Mouse (Mus musculus) fibroblast of lung, adult 2 months (primary cell): ENCODE measurements around the gene Sv2c.
"Not testable (repeated sequence)": the region's sequence is repeated elsewhere in the genome, so short reads cannot be mapped to it uniquely, and the experiment has no call there.

ENCODE experiments used
- DNase-seq: peaks from one replicate; pipeline ENCODE4 v3.0.0-alpha.2; 2011; ENCODE audit warnings: low read depth

Gene Sv2c

DNA sequence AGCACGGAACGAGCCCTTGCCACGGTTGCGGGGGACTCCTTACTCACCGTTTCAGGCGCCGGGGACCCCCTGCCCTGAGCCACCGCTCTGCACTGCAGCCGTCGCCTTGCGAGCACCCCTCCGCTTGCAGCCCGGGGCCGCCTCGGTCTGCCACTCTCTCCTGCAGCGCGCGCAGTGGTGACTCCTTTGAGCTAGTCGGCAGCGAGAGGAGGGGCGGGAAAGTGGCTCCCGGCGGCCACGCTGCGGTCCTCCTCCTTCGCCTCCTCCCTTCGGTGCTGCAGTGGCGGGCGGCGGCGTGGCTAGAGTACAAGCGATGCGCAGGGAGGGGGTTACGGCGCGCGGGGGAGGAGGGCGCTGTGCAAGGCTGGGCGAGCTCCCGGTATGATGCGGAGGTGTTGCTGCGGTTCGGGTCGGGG lies at the start of gene Sv2c:
Gene Sv2c (minus strand): TSS at position 177 of the 416 bp plus-strand sequence.
- no peak for DNase-seq

DNA sequence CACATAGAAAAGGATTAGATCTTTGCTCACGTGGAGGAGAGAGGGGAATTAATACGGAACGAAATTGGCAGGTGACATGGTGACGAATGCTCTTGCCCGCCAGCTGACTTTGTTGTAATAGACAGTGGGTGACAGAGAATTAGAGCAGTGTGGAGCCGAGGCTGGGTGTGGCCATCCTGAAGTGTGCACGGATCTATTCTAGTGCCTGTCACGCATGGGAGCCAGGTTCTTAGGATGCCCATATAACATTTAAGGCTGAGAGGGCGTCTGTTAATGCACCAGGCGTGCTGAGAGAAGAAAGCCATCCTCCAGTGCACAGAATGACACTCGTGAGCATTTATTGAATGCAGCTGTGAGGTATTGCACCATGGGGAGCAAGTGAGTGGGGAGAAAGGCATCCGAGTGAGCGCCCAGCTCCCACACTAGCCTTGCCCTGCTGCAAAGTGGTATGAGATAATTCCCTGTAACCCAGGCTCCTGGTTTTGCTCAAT lies 48.3 kb upstream of the Sv2c start:
- no peak for DNase-seq

DNA sequence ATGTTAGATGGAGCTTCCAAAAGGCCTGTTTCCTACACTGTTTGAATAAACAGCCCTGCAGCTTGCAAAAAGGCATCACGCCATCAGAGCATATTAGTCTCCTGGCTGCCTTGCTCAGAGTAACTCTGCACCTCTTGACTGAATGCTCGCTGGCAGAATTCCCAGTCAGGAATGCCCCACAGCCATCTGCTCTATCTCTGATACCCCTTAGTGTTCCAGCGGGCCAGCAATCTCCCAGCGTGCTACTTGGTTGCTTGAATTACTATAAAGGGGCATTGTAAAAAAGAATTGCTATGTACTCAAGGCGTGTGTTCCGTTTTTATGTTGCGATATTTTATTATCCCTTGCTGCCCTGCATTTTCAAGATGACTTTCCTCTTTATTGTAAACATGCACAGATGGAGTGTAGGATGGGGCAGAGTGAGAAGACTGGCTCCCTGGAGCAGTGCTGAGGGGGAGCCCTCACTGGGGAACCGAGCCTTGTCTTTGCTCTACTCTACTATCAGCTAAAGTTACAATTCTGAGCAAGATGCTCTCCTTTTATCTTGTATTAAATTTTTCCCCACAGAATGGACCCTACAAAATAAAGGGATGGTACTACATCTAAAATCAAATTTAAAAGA lies 43.3 kb upstream of the Sv2c start:
- DNase-seq = no peak

DNA sequence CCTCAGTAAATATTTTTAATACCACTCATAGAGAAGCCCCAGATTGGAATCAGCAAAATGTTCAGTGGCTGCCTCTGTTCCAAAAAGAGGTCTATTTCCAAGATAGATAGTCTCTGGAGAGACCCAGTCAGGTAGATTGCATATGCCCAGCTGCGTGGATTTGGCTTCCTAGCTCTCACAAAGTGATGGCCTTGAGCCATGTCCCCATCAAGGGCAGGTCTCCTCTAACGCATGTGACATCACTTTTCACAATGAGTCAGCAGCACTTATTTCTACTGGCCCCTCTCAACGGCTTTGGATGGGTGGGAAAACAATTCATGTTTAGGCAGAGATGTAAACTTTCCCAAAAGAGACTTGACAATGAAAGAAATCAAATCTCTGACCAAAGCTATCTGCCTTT lies 41.3 kb upstream of the Sv2c start:
- DNase-seq = no peak

DNA sequence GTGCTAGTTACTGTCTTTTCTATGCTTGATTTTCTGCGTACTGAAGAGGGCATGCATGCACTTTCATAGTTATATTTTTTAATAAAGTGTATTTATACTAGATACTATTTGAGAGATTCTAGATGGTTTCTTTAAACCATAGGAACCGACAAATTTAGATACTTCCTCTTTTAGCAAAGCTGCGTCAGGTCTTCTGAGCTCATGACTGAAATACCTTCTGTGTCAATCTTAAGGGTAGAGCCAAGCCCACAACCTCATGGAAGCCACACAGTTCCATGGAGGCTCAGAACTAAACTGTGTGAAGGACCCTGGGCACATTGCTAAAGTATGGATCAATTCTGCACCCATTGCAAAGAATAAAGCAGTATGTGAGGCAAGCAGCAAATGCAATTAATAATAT lies 39.9 kb upstream of the Sv2c start:
- DNase-seq = no peak

DNA sequence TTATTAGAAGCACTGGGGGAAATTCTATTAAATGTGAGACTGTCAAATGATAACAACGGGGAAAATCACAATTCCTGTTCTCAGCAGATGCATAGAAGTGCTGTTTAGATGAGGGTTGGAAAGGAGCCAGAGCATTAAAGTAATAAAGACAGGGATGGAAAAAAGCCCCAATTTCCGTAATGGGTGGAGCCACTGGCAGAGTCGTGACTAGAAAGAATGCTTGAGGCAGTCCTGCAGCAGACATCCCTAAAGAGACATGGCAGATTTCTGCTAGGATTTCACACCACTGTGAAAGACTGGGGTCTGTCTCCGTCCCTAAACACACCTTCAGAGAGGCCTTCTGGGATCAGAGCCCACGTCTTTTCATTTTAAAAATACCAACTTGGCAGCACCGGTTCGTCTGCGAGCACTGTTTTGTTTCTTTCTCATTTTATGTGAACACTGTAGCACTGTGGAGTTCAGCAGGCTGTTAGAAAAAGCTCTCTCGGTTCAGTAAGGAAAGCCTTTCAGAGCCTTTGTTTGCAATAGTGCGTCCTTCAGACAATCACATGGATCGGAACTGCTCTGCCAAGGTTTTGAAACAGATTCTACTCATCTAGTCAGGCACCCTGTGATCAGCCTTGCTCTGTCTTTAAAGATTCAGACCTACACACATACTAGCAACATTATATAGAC lies 36.8 kb upstream of the Sv2c start:
- DNase-seq = no peak

DNA sequence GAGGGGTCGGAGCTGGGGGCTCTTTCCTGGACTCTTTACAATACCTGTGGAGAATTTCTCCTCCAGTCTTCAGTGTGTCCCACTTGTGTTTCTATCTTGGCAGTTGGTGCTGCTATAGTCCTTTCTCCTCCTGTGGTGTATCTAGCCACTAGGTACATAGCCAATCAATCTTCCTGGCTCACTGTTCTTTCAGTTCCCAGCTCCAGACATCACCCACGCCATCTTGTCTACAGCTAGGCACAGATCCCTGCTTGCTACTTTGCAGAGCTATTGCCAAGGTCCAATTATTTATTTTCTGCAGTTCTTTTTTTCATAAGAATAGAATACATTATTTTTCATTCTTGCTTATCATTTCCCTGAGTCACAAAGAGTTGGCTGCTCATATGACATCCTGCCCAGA lies 34.2 kb upstream of the Sv2c start:
- no peak for DNase-seq

DNA sequence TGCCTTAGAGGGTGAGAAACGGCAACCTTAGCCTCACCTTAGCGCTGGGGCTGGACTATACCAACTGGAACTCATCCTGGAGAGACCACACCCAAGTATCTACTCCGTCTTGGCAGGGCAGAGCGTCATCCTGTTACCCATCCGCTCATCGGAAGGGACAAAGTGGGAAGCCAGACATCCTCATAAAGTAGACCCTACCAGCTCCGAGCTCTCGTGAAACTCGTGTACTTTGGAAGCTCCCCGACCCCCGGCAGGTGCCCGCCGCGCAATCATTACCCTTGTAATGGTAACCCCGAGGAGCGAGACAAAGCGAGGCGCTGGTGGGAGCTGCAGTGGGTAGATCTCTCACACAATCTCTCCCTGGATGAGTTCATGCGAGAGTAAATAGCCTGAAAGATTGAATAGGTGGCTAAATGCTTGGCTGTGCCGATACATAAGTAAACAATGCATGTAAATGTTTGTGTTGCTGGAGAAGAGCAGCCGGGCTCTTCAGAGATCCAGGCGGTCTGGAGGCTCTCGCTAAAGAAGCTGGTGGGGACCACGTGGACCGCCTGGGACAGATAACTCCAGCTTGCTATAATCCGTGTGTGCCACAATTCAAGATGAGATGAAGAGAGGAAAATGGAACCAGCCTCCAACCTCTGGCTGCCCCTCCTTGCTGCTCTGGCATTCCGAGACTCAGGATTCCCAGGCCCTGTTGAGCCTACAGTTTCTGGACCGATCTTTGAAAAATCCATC lies 1.2 kb upstream of the Sv2c start:
- no peak for DNase-seq

DNA sequence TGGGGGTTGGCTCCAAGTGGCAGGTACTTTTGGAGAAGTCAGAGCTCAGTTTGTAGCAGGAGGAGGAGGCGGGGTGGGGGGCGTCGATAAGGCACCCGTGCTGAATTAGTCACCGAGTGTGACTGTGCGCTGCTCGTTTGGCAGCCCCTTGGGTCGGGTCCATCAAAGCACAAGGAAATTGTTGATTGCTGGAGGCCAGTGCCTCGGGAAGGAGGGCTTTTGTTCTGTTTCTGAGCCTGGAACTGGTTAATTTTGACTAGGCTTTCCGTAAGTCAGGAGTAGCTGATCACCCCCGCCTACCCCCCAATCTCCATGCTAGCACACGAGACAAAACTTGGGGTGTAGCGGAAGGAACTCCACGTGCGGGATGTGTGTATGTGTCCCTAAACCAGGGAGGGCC lies 456 bp upstream of the Sv2c start:
- DNase-seq = no peak

DNA sequence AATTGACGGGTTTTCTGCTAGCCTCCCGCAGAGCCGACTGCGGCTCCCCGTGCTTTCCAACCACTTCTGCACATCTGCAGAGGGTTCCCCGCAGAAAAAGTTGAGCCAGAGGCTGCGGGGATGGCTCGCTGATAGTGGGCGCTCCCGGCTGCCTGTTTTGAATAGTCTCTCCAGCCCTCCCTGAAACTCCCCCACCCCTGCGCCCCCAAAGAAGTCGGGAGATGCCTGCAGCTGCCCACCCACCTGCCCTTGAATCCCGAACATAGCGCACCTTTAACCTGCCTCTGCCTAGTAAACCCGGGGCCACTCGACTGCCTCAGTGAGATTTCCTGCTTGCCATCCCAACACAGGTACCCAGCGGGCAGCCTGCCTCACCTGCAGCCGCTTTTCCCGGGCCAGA lies 466 bp downstream of the Sv2c start:
- no peak for DNase-seq

DNA sequence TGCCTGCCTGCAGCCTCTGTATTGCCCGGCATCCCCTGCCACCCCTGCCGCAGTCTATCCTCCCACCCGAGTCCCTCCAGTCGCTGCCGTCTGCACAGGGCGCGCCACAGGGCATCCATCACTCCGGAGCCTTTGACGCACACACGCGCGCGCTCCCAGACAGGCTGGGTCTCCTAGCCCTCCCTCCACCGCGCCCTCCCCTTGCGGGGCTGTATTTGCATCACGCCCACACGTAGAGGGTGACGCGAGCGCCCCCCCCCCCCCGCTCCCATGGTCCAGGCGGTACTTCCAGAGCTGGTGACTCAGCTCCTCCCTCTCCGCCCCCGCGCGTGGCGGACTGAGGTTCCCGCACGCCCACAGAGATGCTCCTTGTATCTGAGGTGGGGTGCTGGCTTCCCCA lies 1.3 kb downstream of the Sv2c start:
- no peak for DNase-seq

DNA sequence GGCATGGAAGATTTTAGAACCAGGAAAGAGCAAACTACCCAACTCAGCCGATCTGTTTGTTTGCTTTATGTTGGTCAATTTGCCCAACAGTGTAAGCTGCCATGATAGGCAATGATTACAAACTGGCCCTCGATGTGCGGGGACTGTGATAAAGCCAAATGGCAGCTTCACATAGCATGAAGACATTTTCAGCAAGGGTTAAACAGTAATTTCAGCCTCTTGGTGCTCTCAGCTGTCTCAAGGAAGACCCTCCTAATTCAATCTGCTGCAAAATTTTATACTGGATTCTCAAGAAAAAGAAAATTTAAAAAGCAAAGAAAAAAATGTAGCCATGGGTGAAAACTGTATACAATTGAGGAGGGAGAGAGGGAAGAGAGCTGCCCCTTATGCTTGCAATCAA lies 3.3 kb downstream of the Sv2c start:
- no peak for DNase-seq

DNA sequence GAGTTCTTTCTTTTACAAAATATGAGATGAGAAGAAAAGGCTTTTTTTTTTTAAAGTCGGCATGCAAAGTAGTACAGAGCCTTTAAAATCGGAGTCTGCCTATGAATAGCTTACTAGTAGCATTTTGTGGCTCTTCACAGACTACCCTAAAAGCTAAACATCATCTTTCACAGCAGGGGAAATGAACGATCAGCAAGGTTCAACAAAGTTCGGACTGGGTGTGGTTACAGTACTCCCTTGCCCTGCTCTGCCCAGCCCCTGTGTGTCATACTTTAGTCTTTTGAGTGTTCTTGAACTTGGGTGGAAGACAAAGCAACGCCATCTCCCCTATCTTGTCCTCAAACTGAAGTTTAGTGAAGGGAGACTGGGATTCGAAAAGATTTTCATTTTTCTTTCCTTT lies 5.7 kb downstream of the Sv2c start:
- no peak for DNase-seq

DNA sequence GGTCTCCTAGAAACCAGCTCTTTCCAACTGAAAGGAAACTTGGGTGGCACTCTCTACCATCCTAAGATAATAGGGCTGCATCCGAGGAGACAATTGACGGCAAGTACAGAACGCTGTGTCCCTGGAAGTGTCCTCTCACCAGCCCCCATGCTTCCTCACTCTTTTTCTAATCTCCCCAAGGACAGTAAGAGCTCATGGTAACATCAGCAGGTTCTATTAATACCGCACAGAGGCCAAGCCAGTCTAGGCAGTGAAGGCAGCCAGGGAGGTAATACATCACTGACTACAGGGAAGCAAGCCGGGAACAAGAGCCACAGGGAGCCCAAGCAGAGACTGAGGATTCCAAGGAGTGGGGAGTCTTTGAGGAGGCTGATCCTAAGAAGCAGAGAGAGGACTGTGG lies 7.4 kb downstream of the Sv2c start:
- no peak for DNase-seq

DNA sequence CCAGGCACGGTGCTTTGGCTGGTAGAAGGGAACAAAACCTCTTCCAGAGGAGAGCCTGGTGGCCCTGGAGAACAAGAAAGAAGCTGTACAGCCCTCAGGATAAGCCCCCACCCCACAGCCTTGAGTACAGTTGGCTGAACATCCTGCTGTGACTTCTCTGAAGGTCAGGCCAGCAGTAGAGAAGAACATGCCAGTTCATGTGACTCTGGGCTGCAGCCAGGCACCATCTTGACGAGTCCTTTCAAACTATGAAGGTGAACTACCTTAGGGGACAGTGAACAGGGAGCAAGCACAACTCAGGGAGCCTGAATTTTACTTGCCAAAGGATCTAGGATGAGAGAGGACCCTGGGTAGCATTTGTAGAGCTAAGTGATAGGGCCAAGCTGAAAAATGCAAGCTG lies 19.7 kb downstream of the Sv2c start:
- no peak for DNase-seq

DNA sequence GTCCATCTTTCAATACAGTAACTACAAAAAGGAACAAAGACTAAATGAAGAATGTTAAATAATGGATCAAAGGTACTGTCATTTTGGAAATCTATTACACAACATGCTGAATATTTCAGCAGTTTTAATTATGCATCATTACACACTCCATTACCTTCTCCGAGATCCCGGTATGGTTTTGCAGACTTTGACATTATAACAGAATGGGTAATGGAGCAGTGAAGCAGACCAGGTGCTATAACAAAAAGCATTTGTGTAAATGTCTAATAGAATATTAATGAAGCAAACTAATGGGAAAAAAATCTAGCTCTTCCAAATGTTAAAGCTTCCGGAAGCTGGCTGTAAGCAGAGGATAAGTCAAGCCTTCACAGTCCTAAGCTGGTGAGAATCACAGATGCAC lies 21.6 kb downstream of the Sv2c start:
- no peak for DNase-seq

DNA sequence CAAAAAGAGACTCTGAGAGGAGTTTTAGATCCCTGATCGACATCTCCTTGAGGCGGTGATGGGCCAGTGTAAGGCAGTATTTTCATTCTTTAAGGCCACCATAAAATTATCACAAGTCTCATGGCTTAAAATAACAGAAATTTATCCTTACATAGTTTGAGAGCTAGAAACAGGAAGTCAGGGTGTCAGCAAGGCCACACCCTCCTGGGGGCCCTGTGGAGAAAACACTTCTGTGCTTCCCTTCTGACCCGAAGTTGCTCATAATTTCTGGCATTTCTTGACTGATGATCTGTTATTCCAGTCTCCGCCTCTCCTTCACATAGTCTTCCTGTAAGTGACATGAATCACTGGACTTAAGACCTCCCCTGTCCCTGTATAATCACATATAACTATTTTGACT lies 26.0 kb downstream of the Sv2c start:
- DNase-seq = no peak

DNA sequence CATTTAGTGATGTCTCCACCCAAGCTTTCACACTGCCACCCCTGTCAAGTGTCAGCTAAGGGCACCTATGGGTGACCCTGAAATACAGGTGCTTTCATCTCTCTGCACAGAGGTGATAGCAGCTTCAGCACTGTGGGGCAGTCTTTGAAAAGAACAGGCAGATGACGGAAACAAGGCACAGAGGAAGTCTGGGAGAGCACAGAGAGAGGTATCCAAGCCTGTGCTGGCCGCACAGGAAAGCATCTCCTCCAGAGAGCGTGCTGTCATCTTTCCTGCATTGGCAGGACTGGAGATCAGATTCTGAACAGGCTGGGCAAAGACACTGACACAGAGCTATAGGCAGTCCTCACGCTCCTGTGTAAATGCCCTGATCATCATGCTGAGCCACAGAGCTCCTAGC lies 41.4 kb downstream of the Sv2c start:
- no peak for DNase-seq

DNA sequence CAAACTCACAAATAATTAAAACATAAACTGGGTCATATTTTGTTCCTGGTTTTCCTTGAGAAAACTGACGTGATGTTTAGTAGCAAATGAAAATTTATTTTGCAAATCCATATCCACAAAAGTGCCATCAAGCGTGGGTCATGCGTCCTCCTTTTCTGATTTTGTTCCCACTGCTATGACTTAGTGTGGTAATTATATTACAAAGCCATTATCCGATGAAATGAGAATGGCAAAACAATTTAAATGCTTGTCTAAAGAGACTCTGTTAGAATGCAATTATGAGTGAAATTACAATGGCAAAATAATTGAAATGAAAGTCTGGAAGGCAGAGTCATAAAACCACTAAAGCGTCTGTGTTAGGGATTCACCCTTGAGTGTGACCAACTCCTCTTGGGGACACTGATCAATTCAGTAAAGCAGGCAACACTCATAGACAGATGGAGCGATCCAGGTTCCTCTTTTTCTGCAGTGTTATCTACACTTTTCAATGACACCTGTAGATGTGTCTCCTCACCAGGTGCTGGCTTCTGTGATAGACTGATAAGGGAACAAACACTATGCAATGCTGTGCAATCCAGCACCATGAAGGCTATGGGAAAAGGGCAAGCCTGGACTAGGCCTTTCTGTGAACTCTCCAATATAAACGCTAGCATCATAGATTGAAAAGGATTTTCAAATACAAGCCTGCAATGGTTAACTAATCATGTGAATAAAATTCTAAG lies 46.6 kb downstream of the Sv2c start:
- no peak for DNase-seq

DNA sequence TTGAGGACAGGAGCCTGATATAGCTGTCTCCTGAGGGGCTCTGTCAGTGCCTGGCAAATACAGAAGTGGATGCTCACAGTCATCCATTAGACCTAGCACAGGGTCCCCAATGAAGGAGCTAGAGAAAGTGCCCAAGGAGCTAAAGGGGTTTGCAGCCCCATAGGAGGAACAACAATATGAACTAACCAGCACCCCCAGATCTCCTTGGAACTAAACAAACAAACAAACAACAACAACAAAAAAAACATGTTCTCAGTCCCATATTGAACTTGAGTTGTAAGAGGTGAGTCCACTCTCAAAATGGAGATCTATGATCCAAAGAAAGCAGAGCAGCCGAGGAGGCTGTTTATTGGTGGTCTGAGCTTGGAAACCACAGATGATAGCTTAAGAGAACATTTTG lies 50.6 kb downstream of the Sv2c start, which contains the start of gene Gm17190:
Gene Gm17190 (plus strand): TSS at position 301 of the 400 bp plus-strand sequence.
- DNase-seq = not testable (repeated sequence)

DNA sequence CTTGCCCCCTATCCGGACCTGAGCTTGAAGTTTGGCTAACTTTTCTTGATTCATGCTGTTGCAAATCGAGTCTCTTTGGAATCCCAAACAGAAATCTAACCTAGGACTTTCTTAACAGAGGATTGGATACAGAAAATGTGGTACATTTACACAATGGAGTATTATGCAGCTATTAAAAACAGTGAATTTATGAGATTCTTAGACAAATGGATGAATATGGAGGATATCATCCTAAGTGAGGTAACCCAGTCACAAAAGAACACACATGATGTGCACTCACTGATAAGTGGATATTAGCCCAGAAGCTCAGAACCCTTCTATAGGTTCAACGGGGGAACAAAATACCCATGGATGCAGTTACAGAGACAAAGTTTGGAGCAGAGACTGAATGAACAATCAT lies 51.1 kb downstream of the Sv2c start, which contains the start of gene Gm20075:
Gene Gm20075 (minus strand): TSS at position 101 of the 400 bp plus-strand sequence.
- not testable (repeated sequence) for DNase-seq

DNA sequence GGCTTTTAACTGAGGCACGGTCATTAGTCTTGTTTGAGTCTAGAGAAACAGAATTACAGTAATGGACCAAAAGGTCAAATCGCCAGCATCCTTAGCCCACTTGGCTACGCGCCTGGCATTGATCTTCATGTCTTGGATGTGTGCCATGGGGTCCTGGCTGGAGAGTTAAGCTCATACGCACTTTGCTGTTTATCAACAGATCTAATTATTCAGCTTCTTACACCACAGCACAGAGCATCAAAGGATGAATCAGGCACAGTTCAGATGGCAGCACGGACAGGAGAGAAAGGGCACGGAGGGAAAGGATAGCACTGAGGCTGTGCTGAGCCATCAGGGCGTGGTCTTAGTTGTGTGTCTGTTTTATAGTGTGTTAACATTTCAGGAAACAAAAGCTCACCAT lies 58.8 kb downstream of the Sv2c start:
- DNase-seq = no peak
